Mouse (Mus musculus): ENCODE results near the gene Wdfy2.

Wdfy2 gene

GRCm38 (mm10) chr14:62924800-62925199, 87.3 kb downstream of the Wdfy2 start:
- no peak for DNase-seq (ENCODE audit: low spot score)

GRCm38 (mm10) chr14:62928101-62928541, 90.6 kb downstream of the Wdfy2 start:
- no peak for DNase-seq (ENCODE audit: low spot score)

- DNase-seq (ENCODE audit: low spot score) = no peak
Observed at GRCm38 (mm10) chr14:62935361-62935760, 97.9 kb downstream of the Wdfy2 start.

GRCm38 (mm10) chr14:62936631-62937380, 99.3 kb downstream of the Wdfy2 start:
- no peak for DNase-seq (ENCODE audit: low spot score)

- no peak for DNase-seq (ENCODE audit: low spot score)
Observed at GRCm38 (mm10) chr14:62937675-62938074, 100.2 kb downstream of the Wdfy2 start.

GRCm38 (mm10) chr14:62939435-62939834, 102.0 kb downstream of the Wdfy2 start:
- DNase-seq (ENCODE audit: low spot score) = no peak

- DNase-seq (ENCODE audit: low spot score) = no peak
Observed at GRCm38 (mm10) chr14:62940383-62941074, 103.1 kb downstream of the Wdfy2 start.

GRCm38 (mm10) chr14:62946794-62947193, 109.3 kb downstream of the Wdfy2 start:
- DNase-seq (ENCODE audit: low spot score) = no peak

GRCm38 (mm10) chr14:62956091-62956490, 118.6 kb downstream of the Wdfy2 start:
- no peak for DNase-seq (ENCODE audit: low spot score)

GRCm38 (mm10) chr14:62963632-62964031, 126.2 kb downstream of the Wdfy2 start:
- DNase-seq (ENCODE audit: low spot score) = no peak

- no peak for DNase-seq (ENCODE audit: low spot score)
Observed at GRCm38 (mm10) chr14:62965342-62965741, 127.9 kb downstream of the Wdfy2 start.

GRCm38 (mm10) chr14:62965811-62966520, 128.5 kb downstream of the Wdfy2 start:
- no peak for DNase-seq (ENCODE audit: low spot score)

GRCm38 (mm10) chr14:62975046-62975445, 137.6 kb downstream of the Wdfy2 start:
- DNase-seq (ENCODE audit: low spot score) = peak; percentile 27

GRCm38 (mm10) chr14:62979815-62980214, 142.3 kb downstream of the Wdfy2 start:
- DNase-seq (ENCODE audit: low spot score) = no peak

GRCm38 (mm10) chr14:62984410-62984809, 146.9 kb downstream of the Wdfy2 start, which contains the start of gene Defb48:
Gene Defb48, minus strand, starts transcription at chr14:62984510.
- no peak for DNase-seq (ENCODE audit: low spot score)

GRCm38 (mm10) chr14:62991271-62991670, 153.8 kb downstream of the Wdfy2 start:
- DNase-seq (ENCODE audit: low spot score) = no peak

- DNase-seq (ENCODE audit: low spot score) = no peak
Observed at GRCm38 (mm10) chr14:62991849-62992510, 154.5 kb downstream of the Wdfy2 start.

- no peak for DNase-seq (ENCODE audit: low spot score)
Observed at GRCm38 (mm10) chr14:62997777-62998176, 160.3 kb downstream of the Wdfy2 start, which contains the start of gene Defb47. Gene Defb47, plus strand, starts transcription at chr14:62998077.

- no peak for DNase-seq (ENCODE audit: low spot score)
Observed at GRCm38 (mm10) chr14:62998977-62999376, 161.5 kb downstream of the Wdfy2 start.

GRCm38 (mm10) chr14:63002588-63002987, 165.1 kb downstream of the Wdfy2 start:
- DNase-seq (ENCODE audit: low spot score) = no peak

All from ovary, postnatal 10 days (tissue).